ENCODE assay signal across 27 mouse cellular contexts in genomic region chr2:67873368-67873767, GRCm38 (mm10).
"Had no signal": no experiment of that assay in that cellular context is flagged by ENCODE, and none has a peak within 500 bp of the region (broad histone marks: within the 10 kb centered on the region; RNA-seq: fewer than 3 reads in every experiment).

No protein-coding gene starts in this region.

- H3K9ac ChIP-seq: heart, embryonic 12.5 days; hindbrain, embryonic 12.5 days; hindbrain, embryonic 14.5 days; intestine, embryonic 15.5 days; limb, embryonic 13.5 days; limb, embryonic 15.5 days; liver, embryonic 12.5 days; liver, embryonic 14.5 days had no signal

- ATAC-seq: hindbrain, embryonic 16.5 days; inflammation-experienced regulatory T-cells, adult 6 months; intestine, embryonic 15.5 days; intestine, postnatal 0 days; liver, embryonic 12.5 days had no signal

- H3K4me3 ChIP-seq: gastrocnemius, adult 2 months; heart, embryonic 10.5 days; heart, embryonic 12.5 days; hindbrain, embryonic 10.5 days; hindbrain, embryonic 12.5 days; intestine, embryonic 15.5 days; layer of hippocampus, adult 2 months; left cerebral cortex, adult 2 months; limb, embryonic 13.5 days; limb, embryonic 15.5 days; liver, embryonic 12.5 days had no signal

- H3K36me3 ChIP-seq: heart, embryonic 10.5 days; heart, embryonic 12.5 days; hindbrain, embryonic 10.5 days; hindbrain, embryonic 12.5 days; intestine, embryonic 15.5 days; limb, embryonic 13.5 days; limb, embryonic 15.5 days; liver, embryonic 12.5 days had no signal

- DNase-seq: gastrocnemius, adult 2 months; gastrocnemius, postnatal 10 days; gastrocnemius, postnatal 25 days; heart, adult 18-20 months; heart, postnatal 10 days; heart, postnatal 4 days; kidney, adult 18-20 months; kidney, adult 8-10 months; kidney, postnatal 10 days; kidney, postnatal 25 days; kidney, postnatal 4 days; left cerebral cortex, postnatal 4 days had no signal

- H3K27ac ChIP-seq: gastrocnemius, adult 2 months; heart, embryonic 10.5 days; hindbrain, embryonic 10.5 days; hindbrain, embryonic 12.5 days; hindbrain, embryonic 14.5 days; intestine, embryonic 15.5 days; layer of hippocampus, adult 2 months; left cerebral cortex, adult 2 months; limb, embryonic 13.5 days; limb, embryonic 15.5 days; liver, embryonic 12.5 days; liver, embryonic 14.5 days had no signal

- H3K9me3 ChIP-seq: heart, embryonic 10.5 days; heart, embryonic 12.5 days; hindbrain, embryonic 10.5 days; hindbrain, embryonic 12.5 days; intestine, embryonic 15.5 days; limb, embryonic 13.5 days; limb, embryonic 15.5 days; liver, embryonic 12.5 days had no signal

- H3K27me3 ChIP-seq: heart, embryonic 12.5 days; hindbrain, embryonic 12.5 days; intestine, embryonic 15.5 days; limb, embryonic 13.5 days; limb, embryonic 15.5 days; liver, embryonic 12.5 days had no signal

- H3K4me1 ChIP-seq: heart, embryonic 10.5 days; heart, embryonic 12.5 days; hindbrain, embryonic 10.5 days; hindbrain, embryonic 12.5 days; intestine, embryonic 15.5 days; limb, embryonic 13.5 days; limb, embryonic 15.5 days; liver, embryonic 12.5 days had no signal

- H3K4me2 ChIP-seq: heart, embryonic 12.5 days; hindbrain, embryonic 12.5 days; hindbrain, embryonic 14.5 days; intestine, embryonic 15.5 days; limb, embryonic 13.5 days; limb, embryonic 15.5 days; liver, embryonic 12.5 days had no signal
